Mouse (Mus musculus): ENCODE measurements around the gene Medag.

DNA sequence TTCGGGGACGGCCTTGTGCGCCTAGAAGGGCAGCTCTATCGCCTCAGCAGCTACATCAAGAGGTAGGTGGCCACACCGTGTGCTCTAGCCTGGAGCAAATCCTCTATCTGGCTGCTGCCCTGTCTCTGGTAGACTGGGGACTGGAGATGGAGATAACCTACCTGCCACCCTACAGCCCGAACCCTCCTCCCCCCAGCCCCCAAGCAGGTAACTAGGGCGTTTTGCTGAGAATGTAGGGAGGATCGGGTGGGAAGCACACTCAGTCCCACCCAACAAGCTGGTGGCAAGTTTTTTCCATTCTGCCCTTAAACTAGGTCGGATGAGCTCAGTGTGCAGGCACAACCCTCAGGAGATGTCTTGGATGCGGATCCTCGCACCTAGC is 636 bp downstream of the Medag start:
- TF ChIP-seq POLR2A (IDR thresholded peaks at IDR 0.05; ENCODE audit: borderline replicate concordance, low read depth, low read length) (no peak), CTCF (IDR thresholded peaks at IDR 0.05; ENCODE audit: low read depth, low read length) (no peak)

All from bone marrow macrophage, adult 2 months (primary cell).